Mouse (Mus musculus) midbrain, postnatal 0 days (tissue): ENCODE measurements around the gene Disp2. TPM values are rescaled to one million over a fixed set of nuclear protein-coding genes. Genes with fewer than 3 reads are reported as not detected.

Experiments
- ATAC-seq: fragments of 200-750 bp; cut with Nextera tagmentation; 2 replicates; pipeline ENCODE4 v1.8.0; 2017; ENCODE audit warnings: moderate number of reproducible peaks, mild to moderate bottlenecking, moderate TSS enrichment, moderate library complexity; ENCODE audit not compliant: low FRiP score
- DNase-seq: peaks from one replicate; pipeline ENCODE4 v3.0.0-alpha.2; 2015; ENCODE audit warnings: low spot score
- H3K27ac ChIP-seq: fragments of 300-500 bp; sonication (generic); 2 replicates; pipeline ENCODE4 v1.5.1; 2014; ENCODE audit warnings: low read depth, mild to moderate bottlenecking, low read length, mixed read lengths
- H3K27me3 ChIP-seq: fragments of 300-500 bp; sonication (generic); 2 replicates; pipeline ENCODE4 v1.6.1; 2014; ENCODE audit warnings: low read length, control low read depth, mixed read lengths; ENCODE audit not compliant: insufficient read depth
- H3K36me3 ChIP-seq: fragments of 300-500 bp; sonication (generic); 2 replicates; pipeline ENCODE4 v1.6.1; 2014; ENCODE audit warnings: low read length, control low read depth, mixed read lengths; ENCODE audit not compliant: insufficient read depth
- H3K4me1 ChIP-seq: fragments of 300-500 bp; sonication (generic); 2 replicates; pipeline ENCODE4 v1.6.1; 2014; ENCODE audit warnings: mild to moderate bottlenecking, control low read depth, antibody characterized with exemption, low read length, mixed read lengths; ENCODE audit not compliant: insufficient read depth
- H3K4me2 ChIP-seq: fragments of 300-500 bp; sonication (generic); 2 replicates; pipeline ENCODE4 v1.6.1; 2014; ENCODE audit warnings: low read depth, mild to moderate bottlenecking, low read length, mixed read lengths; ENCODE audit not compliant: poor library complexity, severe bottlenecking
- H3K4me3 ChIP-seq: fragments of 300-500 bp; sonication (generic); 2 replicates; pipeline ENCODE4 v1.5.1; 2014; ENCODE audit warnings: low read depth, mild to moderate bottlenecking, low read length, moderate library complexity
- H3K9ac ChIP-seq: fragments of 300-500 bp; sonication (generic); replicated peaks from 2 replicates; pipeline ENCODE4 v1.6.1; 2014; ENCODE audit warnings: mild to moderate bottlenecking, low read length, moderate library complexity, mixed read lengths; ENCODE audit not compliant: poor library complexity, severe bottlenecking
- H3K9me3 ChIP-seq: fragments of 300-500 bp; sonication (generic); 2 replicates; pipeline ENCODE4 v1.6.1; 2016; ENCODE audit warnings: low read length, control low read depth
- CTCF ChIP-seq: IDR thresholded peaks from 2 replicates; pipeline ENCODE4 v1.5.1; 2016; ENCODE audit warnings: antibody characterized with exemption, mild to moderate bottlenecking
- WGBS: fragments of 180-500 bp; shearing (Covaris S2); extraction: QIAGEN DNeasy Blood & Tissue Kit; methylation state at CpG from one replicate; pipeline ENCODE4 v1.1.7; 2014; 5-methylcytosine and 5-hydroxymethylcytosine counted together
- polyA plus RNA-seq: library from polyadenylated mRNA; unstranded; fragments of >200 nt; fragmentation: Nextera tagmentation; extraction: Ambion mirVana; gene quantifications from 2 replicates; pipeline ENCODE4 v1.2.1, GENCODE M21; 2015
- total RNA-seq: library from RNA; depleted of rRNA; stranded (reverse); fragments of >200 nt; gene quantifications from 2 replicates; pipeline ENCODE4 v1.2.3, GENCODE M21; 2014

The Disp2 gene
- total and polyA plus RNA-seq, 2 experiments from 2014 or later, result 72.6 to 201 TPM

- Histone ChIP-seq H3K27ac (no peak overlapping the region), H3K36me3 (no peaks in the 10 kb centered on the region)
These were observed 44.9 kb downstream of the Disp2 start for GRCm38 (mm10) chr2:118824396-118824795.

DNA sequence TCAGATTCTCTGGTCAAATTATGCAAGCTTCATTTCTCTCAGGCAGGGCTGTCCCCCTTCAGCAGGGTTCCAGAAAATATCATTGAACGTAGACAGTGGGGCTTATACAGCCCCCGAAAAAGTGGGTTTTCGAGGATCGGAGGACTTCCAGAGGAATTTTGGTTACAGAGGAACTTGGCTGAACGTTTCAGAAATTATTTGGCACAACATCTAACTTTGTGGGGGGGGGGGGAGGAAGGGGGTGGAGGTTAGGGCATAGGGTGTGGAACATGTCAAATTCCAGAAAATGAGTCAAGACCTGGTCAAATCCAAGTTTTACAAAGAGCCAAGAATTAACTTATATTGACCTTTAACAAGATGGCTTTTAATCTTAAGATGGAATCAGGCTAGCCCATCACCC is 49.6 kb downstream of the Disp2 start:
- Histone ChIP-seq H3K4me1 (no peaks in the 10 kb centered on the region), H3K27me3 (no peaks in the 10 kb centered on the region), H3K27ac (no peak overlapping the region), H3K9me3 (no peaks in the 10 kb centered on the region; the same call in 1 of the 2 replicates), H3K4me2 (no peak overlapping the region), H3K4me3 (no peak overlapping the region), H3K9ac (no peak overlapping the region), H3K36me3 (no peaks in the 10 kb centered on the region)
- 94% methylated on average over 5 of the region's 5 CpGs for WGBS
- no peak for TF ChIP-seq CTCF
- no peak for ATAC-seq
- no peak for DNase-seq

More at GRCm38 (mm10) chr2:118824396-118824795, 44.9 kb downstream of the Disp2 start:
- no peaks in the 10 kb centered on the region for H3K4me1 ChIP-seq
- no peak for TF ChIP-seq CTCF
- no peak overlapping the region for H3K9ac ChIP-seq
- no peak overlapping the region for H3K4me3 ChIP-seq
- no peaks in the 10 kb centered on the region for H3K27me3 ChIP-seq
- ATAC-seq, result no peak
- WGBS, result 98% methylated on average over 4 of the region's 4 CpGs
- DNase-seq, result no peak
- no peaks in the 10 kb centered on the region; the same call in 1 of the 2 replicates for H3K9me3 ChIP-seq
- no peak overlapping the region for H3K4me2 ChIP-seq

DNA sequence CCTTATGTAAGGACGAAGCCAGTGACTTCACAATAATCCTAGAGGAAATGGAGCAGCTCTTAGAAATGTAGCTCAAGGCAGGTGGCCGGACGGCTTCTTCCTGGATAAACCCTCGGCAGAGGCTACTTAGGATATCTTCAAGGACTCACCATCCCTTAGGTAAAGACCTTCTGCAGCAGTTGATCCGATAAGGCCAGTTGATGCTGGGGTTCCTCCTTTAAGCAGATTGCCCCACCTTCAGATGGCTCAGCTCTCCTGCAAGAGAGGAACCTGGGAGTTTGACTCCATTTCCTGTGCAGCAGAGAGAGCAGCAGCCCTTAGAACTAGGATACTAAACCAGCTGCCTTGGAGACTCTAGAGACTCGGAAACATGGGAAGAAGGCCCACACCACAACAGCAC is 54.5 kb downstream of the Disp2 start:
- H3K27ac ChIP-seq, result no peak overlapping the region
- DNase-seq, result no peak
- H3K9me3 ChIP-seq, result no peaks in the 10 kb centered on the region
- no peaks in the 10 kb centered on the region for H3K27me3 ChIP-seq
- no peaks in the 10 kb centered on the region for H3K4me1 ChIP-seq
- no peak overlapping the region for H3K4me3 ChIP-seq
- H3K9ac ChIP-seq, result no peak overlapping the region
- no peak overlapping the region for H3K4me2 ChIP-seq
- H3K36me3 ChIP-seq, result no peaks in the 10 kb centered on the region
- no peak for ATAC-seq
- TF ChIP-seq CTCF, result no peak
- 97% methylated on average over 6 of the region's 6 CpGs for WGBS

DNA sequence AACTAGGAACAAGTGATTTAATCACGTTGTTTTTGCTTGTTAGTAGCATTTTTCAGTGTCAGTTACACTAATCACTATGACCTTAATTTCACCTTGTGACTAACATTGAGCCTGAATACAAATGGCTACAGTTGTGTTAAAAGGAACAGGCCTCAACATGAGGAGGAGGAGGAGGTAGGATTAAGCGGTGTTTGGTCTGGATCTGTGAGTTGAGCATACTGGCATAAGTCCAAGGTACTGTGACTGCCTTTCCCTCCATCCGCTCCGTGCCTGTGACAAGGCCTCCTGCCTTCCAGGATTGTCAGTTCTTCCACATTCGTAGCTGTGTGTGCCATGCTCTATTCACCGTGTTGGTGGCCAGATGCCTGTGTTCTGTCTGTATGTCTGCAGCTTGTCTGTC is 55.6 kb downstream of the Disp2 start:
- Histone ChIP-seq H3K9me3 (no peaks in the 10 kb centered on the region), H3K27me3 (no peaks in the 10 kb centered on the region), H3K4me2 (no peak overlapping the region), H3K4me1 (no peaks in the 10 kb centered on the region), H3K27ac (no peak overlapping the region), H3K9ac (no peak overlapping the region), H3K36me3 (no peaks in the 10 kb centered on the region), H3K4me3 (no peak overlapping the region)
- WGBS, result 80% methylated on average over 6 of the region's 6 CpGs
- DNase-seq (no peak), ATAC-seq (no peak)
- TF ChIP-seq CTCF, result no peak

DNA sequence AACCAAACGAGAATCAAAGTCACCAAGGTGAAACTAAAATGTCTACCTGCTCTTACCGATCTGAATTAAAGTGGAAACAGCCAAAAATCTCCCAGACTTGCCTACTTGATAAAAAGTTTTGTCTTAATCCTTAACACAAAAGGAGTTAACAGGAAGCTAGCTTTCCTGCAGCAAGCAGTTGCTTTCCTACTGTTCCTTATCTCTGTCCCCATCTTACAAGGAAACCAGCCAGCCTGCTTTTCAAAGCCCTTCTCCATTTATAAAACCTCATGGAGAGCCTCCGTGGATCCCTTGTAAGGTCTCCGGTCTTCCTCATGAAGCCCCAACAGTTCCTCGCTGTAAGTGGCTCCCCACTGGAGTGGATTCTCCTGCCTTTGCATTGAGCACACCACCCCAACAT is 58.8 kb downstream of the Disp2 start:
- WGBS, result 46% methylated on average over 5 of the region's 5 CpGs
- H3K4me3 ChIP-seq, result no peak overlapping the region
- no peak overlapping the region for H3K9ac ChIP-seq
- ATAC-seq, result no peak
- no peaks in the 10 kb centered on the region for H3K36me3 ChIP-seq
- TF ChIP-seq CTCF, result no peak
- no peak for DNase-seq
- H3K27me3 ChIP-seq, result no peaks in the 10 kb centered on the region
- H3K27ac ChIP-seq, result no peak overlapping the region
- H3K9me3 ChIP-seq, result no peaks in the 10 kb centered on the region
- no peak overlapping the region for H3K4me2 ChIP-seq
- no peaks in the 10 kb centered on the region for H3K4me1 ChIP-seq

GRCm38 (mm10) chr2:118841186-118841585 is 61.7 kb downstream of the Disp2 start:
- no peak overlapping the region for H3K27ac ChIP-seq
- no peaks in the 10 kb centered on the region for H3K27me3 ChIP-seq
- no peak for ATAC-seq
- no peak for TF ChIP-seq CTCF
- H3K4me1 ChIP-seq, result no peaks in the 10 kb centered on the region
- H3K4me2 ChIP-seq, result no peak overlapping the region
- H3K36me3 ChIP-seq, result no peaks in the 10 kb centered on the region
- no peaks in the 10 kb centered on the region for H3K9me3 ChIP-seq
- 75% methylated on average over 5 of the region's 5 CpGs for WGBS
- DNase-seq, result no peak
- H3K4me3 ChIP-seq, result no peak overlapping the region
- H3K9ac ChIP-seq, result no peak overlapping the region
